Mouse (Mus musculus): ENCODE results near the gene Lrrk1. TPM values are rescaled to one million over a fixed set of nuclear protein-coding genes. Genes with fewer than 3 reads are reported as not detected.
A peak's percentile ranks its signal among the peaks of the same experiment; 100 is the strongest.

The Lrrk1 gene
- total RNA-seq, 4 experiments from 2014 or later, result 15.9 to 27.3 (median 21.8) TPM

GRCm38 (mm10) chr7:66384213-66384612 is 3.9 kb downstream of the Lrrk1 start:
- no peak for DNase-seq

DNA sequence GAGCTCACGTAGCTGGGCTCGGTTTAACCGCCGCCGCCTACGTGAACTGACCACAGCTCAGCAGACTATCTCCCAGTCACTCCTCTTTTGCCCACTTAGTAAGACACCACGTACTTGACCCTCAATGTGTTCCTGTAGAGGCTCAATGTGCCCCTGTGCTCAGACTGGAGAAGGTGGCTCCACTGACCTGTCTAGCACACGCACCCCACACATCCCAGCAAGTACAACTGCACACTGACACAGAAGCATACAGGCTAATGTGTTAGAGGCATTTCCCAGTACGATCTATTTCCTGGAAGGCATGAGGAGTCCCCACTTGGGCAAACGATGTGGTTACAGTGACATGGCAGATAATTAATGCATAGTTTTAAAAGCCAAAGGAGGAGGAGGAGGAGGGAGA is 11.6 kb downstream of the Lrrk1 start:
- no peak for DNase-seq

DNA sequence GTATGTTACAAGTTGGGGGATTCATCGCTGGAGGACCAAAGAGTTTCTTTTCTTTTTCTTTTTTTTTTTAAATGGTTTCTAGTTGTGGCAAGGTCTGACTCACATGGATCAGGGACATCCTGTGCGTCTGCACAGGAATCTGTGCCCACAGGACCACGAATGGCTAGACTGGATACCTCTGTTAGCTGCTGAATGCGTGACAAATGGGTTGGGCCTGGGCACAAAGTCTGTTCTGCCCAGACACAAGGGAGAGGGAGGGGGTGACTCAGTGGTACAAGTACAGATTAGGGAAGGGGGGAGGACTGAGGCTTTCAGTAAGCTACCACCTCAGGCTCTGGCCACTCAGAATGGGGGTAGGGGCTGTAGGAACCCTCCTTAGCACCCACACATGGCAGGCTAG is 12.4 kb downstream of the Lrrk1 start:
- DNase-seq, result no peak

DNA sequence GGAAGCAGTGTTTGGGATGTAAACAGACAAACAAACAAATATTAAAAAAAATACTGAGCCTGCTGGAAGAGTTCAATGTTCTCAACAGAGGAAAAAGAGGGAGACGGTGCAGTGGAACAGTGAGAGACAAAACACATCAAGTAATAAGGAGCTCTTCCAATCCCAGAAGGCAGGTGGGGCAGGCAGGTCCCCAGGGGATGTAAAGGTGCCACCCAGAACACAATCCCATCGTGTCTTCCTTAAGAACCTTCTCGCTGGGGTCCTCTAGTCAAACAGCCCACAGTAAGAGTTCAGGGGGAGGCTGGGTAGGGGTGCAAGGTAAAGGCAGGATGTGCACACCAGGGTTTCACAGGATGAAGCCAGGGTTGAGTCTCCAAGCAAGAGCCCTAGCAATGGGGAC is 14.8 kb downstream of the Lrrk1 start:
- DNase-seq, result no peak

DNA sequence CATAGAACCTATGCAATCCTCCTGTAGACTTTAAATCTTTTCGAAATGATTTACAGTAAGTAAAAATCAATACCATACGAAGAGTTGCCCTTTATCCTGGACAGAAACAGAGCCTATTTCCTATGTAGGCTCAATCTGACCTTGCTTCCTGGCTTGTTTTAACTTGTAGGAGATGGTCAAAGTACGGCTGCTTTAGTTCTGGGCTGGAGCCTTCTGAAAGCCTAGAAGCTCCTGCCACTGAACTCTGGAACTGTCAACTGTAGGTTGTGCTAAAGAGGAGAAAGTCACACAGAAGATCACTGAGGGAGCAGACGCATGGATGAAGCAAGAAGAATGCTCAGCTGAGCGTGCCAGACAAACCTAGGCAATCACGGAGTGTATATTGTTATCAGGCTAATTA is 17.2 kb downstream of the Lrrk1 start:
- DNase-seq, result no peak

GRCm38 (mm10) chr7:66369934-66370445 is 18.2 kb downstream of the Lrrk1 start:
- no peak for DNase-seq

DNA sequence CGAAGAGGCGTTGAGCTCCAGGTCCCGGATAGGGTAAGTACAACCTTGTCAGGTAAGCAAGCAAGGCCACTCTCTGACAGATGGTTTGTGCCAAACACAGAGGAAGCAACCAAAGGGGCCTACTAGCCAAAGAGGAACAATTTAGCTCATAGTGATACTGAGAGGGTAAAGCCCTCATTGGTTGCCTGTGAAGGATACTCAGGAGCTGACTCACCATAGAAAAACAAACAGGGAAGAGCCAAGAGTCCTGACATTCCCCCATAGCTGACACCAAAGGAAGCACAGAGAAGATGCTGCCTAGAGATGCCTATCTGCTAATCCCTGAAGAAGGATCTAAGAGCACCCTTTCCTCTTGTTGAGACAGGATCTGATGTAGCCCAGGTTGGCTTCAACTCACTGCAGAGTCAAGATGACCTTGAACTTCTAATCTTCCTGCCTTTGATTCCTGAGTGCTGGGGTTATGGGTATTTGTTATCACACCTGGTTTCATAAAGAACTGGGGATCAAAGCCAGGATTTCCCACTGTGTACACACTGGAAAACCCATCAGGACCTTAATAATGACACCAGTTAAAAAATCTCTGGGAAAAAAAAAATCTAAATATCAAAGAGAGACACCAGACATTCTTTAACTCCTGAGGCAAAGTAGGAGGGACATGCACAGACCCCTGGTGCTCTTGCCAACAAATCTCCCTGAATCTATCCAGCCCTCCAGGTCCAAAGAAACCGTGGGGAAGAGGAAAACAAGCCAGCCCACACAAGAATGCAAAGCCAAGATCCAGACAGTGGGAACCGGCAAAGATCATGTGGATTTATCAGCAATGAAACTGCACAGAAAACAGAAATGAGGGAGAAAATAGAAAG is 18.8 kb downstream of the Lrrk1 start:
- DNase-seq, result no peak

DNA sequence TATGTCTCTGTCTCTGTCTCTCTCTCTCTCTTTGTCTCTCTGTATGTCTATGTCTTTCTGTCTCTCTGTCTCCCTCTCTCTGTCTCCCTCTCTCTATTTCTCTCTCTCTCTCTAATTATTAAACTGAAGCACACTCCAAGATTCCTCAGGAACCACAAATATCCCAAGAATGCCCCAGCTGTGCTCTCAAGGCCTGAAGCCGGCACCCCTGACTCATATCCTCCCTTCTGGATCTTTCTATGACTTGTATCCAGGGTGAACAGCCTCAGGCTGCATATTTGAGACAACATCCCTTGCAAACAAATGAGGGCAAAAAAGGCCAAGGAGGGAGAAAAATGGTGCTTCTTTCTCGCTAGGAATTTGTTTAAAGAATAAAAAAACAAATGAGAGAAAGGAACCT is 22.2 kb downstream of the Lrrk1 start, which contains the start of gene Gm10974:
TSS of gene Gm10974 (plus strand) at position 2 of the 400 bp plus-strand sequence.
- DNase-seq, result no peak

GRCm38 (mm10) chr7:66365411-66365810 is 22.7 kb downstream of the Lrrk1 start:
- no peak for DNase-seq

- DNase-seq, result no peak
These were observed 23.7 kb downstream of the Lrrk1 start for GRCm38 (mm10) chr7:66364491-66364890.

- DNase-seq, result peak; percentile 33
These were observed 29.1 kb downstream of the Lrrk1 start for GRCm38 (mm10) chr7:66359044-66359443.

GRCm38 (mm10) chr7:66358461-66358860 is 29.7 kb downstream of the Lrrk1 start:
- no peak for DNase-seq

DNA sequence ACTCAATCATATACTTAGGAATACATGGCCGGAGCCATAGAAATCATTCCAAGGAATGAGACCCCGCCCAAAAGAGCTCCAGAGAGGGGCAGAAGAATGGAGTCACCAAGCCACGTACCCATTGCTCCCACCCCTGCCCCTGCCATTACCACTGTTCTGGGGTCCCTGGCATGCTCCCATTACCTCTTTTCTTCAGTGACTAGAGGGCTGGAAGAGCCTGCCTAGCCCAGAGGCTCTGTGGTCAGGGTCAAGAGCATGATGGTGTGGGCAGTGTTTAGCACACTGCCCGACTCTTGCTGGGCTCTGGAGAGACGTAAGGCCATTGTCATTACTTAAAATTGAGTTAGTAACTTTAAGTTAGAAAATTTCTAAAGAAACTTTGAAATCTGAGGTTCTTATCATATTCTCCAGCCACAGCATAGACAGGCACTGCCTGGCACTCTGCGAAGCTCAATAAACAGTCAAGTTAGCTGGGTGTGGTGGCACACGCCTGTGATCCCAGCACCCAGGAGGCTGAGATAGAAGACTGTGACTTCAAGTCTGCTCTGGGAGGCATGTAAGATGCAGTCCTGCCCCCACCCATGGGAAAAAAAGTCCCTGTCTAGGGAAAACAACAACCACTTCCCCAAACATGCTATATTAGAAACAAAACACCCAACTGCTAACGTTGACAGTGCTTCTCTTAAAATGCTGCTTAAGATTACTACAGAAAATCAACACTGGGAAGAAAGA is 32.2 kb downstream of the Lrrk1 start:
- DNase-seq, result no peak

DNA sequence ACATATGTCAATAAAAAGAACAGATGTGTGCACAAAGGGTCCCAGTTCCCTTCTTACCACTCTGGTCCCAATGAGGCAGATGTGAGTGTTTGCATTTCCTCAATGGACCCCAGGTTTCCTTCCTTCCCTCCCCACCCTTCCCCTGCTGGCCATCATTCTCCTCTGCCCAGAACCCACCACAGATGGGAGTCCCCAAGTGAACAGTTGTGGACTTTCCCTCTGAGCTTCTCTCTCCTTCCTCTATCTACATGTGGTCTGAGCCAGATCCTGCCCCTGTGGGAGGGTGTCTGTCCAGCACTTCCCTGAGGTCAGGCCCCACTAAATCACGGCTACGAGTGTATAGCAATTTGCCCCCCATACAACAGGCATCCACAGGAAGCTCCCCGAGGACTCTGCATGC is 33.2 kb downstream of the Lrrk1 start:
- DNase-seq, result no peak

DNA sequence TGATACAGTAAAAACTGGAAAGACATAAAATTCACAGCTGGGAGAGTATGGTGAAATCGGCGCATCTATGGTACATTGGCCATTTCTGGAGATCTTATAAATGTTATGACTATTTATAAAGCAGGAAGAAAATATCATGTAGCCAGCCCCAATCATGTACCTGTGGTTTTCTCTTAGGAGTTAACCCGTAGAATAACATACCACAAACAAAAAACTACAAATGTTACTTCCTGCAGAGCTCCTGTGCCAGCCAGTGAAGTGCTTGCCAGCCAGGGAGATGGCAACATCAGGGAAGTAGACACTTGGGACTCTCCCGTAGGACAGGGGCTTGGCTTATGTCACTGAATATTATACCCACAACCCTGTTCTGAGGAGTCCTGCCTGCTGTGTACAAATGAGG is 37.1 kb downstream of the Lrrk1 start:
- no peak for DNase-seq

GRCm38 (mm10) chr7:66349670-66350069 is 38.5 kb downstream of the Lrrk1 start:
- no peak for DNase-seq

DNA sequence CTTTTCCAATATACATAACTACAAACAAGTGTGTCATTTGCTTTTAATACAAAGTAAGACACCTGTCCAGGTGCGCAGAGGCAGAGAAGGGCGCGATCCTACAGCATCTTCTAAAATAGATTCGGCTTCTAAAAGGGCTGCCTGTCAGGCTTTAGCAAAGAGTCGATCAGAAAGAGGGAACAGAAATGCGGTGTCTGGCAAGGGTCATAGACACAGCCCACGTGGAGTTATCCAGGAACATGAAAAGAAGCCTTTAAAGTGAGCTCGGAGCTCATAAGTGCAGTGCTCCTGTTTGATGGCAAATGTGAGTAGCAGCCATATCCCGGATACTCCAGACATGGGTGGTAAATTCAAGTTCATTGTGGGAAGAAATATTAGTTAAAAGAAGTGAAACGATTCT is 39.6 kb downstream of the Lrrk1 start:
- no peak for DNase-seq

DNA sequence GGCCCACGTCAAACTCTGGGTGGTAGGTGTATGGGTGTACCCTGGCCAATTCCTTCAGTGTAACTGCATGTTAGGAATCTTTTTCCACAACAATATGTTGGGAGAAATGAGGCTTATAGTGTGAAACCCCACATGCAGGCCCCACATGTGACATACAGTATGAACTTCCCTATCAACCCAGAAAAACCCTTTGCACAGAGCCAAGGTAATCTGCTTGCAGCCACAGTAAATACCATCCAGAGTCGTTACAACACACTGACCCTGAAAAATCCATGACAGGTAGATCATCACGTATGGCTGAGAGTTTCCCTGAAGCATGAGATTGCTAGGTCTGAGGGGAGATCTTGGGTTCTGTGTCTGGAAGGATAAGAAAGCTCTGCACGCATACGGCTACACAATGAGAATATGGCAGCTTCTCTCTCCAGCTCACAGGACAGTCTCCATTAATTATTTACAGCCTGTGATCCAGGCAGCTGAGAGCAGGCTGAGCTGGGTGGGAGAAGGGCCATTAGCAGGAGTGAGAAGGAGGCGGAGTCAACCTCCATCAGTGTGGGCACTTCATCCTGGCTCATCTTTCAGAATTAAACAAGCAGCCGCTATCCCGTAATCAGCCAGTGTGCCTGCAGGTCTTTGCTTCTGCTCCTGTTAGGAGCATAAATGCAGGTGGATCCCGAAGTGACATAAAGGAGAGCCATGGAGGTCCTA is 41.0 kb downstream of the Lrrk1 start:
- no peak for DNase-seq

GRCm38 (mm10) chr7:66343307-66343706 is 44.8 kb downstream of the Lrrk1 start:
- no peak for DNase-seq

DNA sequence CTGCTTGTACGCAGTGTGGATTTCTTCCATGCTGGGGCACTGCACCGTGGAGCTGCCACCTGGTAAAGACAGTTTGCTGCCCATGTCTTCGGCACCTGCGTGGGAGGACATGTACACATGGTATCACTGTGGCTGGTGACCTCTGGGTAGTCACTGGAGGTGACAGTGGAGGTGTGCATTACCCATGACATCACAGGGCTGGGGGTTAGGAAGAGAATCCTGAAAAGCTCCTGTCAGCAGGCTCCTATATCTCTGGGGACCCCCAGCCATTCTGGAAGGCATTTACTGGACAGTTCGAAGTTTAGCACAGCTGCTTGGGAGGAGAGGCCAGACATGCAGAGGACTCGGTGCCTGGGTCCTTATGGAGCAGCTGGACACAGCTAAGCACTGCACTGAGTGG is 45.3 kb downstream of the Lrrk1 start:
- no peak for DNase-seq

DNA sequence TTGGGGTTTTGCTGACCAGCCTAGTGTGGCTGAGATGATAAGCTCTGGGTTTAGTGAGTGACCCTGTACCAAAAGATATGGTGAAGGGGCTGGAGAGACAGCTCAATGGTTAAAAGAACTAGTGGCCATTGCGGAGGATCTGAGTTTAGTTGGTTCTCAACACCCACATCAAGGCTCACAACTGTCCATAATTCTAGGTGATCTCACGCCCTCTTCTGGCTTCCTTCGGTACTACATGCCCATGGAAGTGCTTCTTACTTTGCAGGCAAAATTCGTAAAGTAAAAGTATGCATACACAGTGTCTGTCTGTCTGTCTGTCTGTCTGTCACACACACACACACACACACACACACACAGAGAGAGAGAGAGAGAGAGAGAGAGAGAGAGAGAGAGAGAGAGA is 45.8 kb downstream of the Lrrk1 start:
- DNase-seq, result peak; percentile 45

GRCm38 (mm10) chr7:66340044-66340443 is 48.1 kb downstream of the Lrrk1 start:
- no peak for DNase-seq

GRCm38 (mm10) chr7:66339625-66340024 is 48.5 kb downstream of the Lrrk1 start:
- DNase-seq, result no peak
